Mouse (Mus musculus): ENCODE results near the gene Cachd1. TPM values are rescaled to one million over a fixed set of nuclear protein-coding genes. Genes with fewer than 3 reads are reported as not detected.

Cachd1 gene
- polyA plus RNA-seq, 1 experiment from 2014 or later: 31.1 TPM

DNA sequence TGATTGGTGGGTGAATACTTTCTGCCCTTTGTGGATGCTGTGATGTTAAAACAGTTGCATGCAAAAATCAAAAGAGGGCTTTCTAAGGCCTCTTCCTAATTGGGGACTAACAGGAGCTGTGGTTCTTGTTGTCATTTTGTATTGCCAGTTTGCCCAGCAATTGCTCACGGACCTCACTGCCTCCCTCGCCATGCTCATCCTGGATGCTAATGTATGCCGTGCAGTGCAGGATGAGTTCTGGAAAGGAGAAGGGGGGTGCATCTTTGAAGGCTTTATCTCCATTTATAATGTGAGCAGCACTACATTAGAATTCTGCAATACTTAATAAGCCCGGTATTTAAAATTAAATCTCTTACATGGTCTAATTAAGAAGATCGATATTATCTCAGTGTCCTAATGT lies 66.6 kb downstream of the Cachd1 start:
- H3K27me3 ChIP-seq (ENCODE audit: control insufficient read depth, insufficient read depth, low read depth, low read length): no peaks in the 10 kb centered on the region
- whole genome bisulfite sequencing: 11% methylated on average over 5 of the region's 5 CpGs
- H3K9me3 ChIP-seq (replicated peaks; ENCODE audit: control insufficient read depth, low read length, poor library complexity, severe bottlenecking): no peaks in the 10 kb centered on the region
- no peaks in the 10 kb centered on the region for H3K36me3 ChIP-seq (ENCODE audit: control insufficient read depth, insufficient read depth, low read length)
- peak; percentile 79 for ATAC-seq
- peaks cover 21% of the 10 kb centered on the region for H3K4me1 ChIP-seq (ENCODE audit: control insufficient read depth, insufficient read depth, low read length)
- H3K4me3 ChIP-seq (ENCODE audit: low read depth, low read length): no peak overlapping the region
- peak overlapping the region; percentile 70 for H3K27ac ChIP-seq (ENCODE audit: low read length)
- no peak overlapping the region for H3K9ac ChIP-seq (ENCODE audit: low read depth, low read length)
- peak overlapping the region; percentile 19; the same call in 1 of the 2 replicates for H3K4me2 ChIP-seq (ENCODE audit: low read length)

DNA sequence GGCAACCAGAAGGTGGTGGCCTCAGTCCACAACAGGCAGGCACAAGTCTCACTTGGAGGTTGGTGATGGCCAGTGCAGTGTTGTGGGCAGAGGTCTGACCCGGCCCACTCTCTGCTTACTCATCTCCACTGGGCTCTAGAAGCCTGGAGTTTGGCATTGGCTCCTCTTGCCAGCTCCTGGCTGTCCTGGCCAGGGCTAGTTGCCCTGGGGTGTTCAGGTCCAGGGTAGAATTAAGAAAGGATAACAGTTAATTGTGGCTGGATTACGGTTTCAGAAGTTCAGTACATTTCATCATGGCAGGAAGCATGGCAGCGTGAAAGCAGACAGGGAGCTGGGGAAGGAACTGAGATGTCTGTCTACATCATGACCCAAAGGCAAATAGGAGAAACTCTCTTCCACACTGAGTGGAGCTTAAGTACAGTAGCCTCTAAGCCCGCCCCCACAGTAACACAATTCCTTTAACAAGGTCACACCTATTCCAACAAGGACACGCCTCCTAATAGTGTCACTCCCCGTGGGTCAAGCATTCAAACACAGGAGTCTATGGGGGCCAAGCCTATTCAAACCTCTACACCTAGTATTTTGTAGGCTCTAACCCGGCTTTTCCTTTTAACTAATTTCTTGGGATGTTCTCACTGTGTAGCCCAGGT lies 74.5 kb downstream of the Cachd1 start:
- Histone ChIP-seq H3K4me1 (ENCODE audit: control insufficient read depth, insufficient read depth, low read length) (peaks cover 18% of the 10 kb centered on the region), H3K27me3 (ENCODE audit: control insufficient read depth, insufficient read depth, low read depth, low read length) (no peaks in the 10 kb centered on the region), H3K4me3 (ENCODE audit: low read depth, low read length) (no peak overlapping the region), H3K9me3 (replicated peaks; ENCODE audit: control insufficient read depth, low read length, poor library complexity, severe bottlenecking) (no peaks in the 10 kb centered on the region), H3K4me2 (ENCODE audit: low read length) (no peak overlapping the region), H3K27ac (ENCODE audit: low read length) (no peak overlapping the region), H3K9ac (ENCODE audit: low read depth, low read length) (no peak overlapping the region), H3K36me3 (ENCODE audit: control insufficient read depth, insufficient read depth, low read length) (no peaks in the 10 kb centered on the region)
- no peak; the same call in 1 of the 2 replicates for ATAC-seq
- WGBS: 81% methylated on average over 7 of the region's 7 CpGs

DNA sequence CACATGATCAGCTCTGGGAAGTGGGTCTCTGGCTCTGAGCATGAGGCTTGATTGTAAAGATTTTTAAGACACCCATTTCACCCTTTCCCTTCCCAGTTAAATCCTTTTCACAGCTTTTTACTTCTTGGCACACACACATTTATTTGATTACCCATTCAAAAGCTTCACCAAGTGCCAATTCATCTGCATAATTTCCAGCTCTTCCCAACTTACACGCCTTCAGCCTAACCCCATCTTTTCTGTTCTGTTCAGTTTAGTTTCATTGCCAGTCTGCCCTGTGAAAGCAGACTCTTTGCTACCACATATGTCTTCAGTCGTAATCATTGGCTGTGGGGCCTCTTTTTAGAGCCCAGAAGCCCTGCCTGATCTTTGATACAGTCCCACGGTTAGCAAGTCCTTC lies 76.0 kb downstream of the Cachd1 start:
- peak overlapping the region; percentile 36; the same call in 1 of the 2 replicates for H3K27ac ChIP-seq (ENCODE audit: low read length)
- H3K4me1 ChIP-seq (ENCODE audit: control insufficient read depth, insufficient read depth, low read length): peaks cover 24% of the 10 kb centered on the region

DNA sequence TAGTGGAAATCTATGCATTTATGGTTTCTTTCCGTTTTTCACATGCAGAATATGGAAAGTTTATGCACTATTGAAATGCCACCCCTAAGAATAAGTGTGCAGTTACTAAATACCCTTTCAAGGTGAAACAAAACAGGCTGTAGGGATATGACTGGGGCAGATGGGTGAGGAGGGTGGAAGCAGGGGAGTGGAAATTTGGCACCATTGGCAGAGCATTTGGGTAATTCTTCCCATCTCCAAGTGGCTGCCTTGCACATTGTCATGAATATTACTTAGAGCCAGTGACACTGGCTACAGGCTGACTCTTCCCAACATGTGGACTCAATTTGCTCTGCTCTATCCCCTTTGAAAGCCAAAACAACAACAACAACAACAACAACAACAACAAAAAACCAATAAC lies 77.0 kb downstream of the Cachd1 start:
- no peak overlapping the region for H3K4me2 ChIP-seq (ENCODE audit: low read length)
- no peaks in the 10 kb centered on the region for H3K9me3 ChIP-seq (replicated peaks; ENCODE audit: control insufficient read depth, low read length, poor library complexity, severe bottlenecking)
- no peaks in the 10 kb centered on the region for H3K27me3 ChIP-seq (ENCODE audit: control insufficient read depth, insufficient read depth, low read depth, low read length)
- ATAC-seq: no peak
- no peak overlapping the region for H3K27ac ChIP-seq (ENCODE audit: low read length)
- no peaks in the 10 kb centered on the region for H3K36me3 ChIP-seq (ENCODE audit: control insufficient read depth, insufficient read depth, low read length)
- H3K4me3 ChIP-seq (ENCODE audit: low read depth, low read length): no peak overlapping the region
- no peak overlapping the region for H3K9ac ChIP-seq (ENCODE audit: low read depth, low read length)
- peaks cover 28% of the 10 kb centered on the region for H3K4me1 ChIP-seq (ENCODE audit: control insufficient read depth, insufficient read depth, low read length)
- WGBS: 69% methylated on average over 1 of the region's 1 CpGs

More for the DNA sequence above, 76.0 kb downstream of the Cachd1 start:
- no peak overlapping the region for H3K9ac ChIP-seq (ENCODE audit: low read depth, low read length)
- ATAC-seq: no peak
- no peaks in the 10 kb centered on the region for H3K36me3 ChIP-seq (ENCODE audit: control insufficient read depth, insufficient read depth, low read length)
- H3K9me3 ChIP-seq (replicated peaks; ENCODE audit: control insufficient read depth, low read length, poor library complexity, severe bottlenecking): no peaks in the 10 kb centered on the region
- no peaks in the 10 kb centered on the region for H3K27me3 ChIP-seq (ENCODE audit: control insufficient read depth, insufficient read depth, low read depth, low read length)
- H3K4me3 ChIP-seq (ENCODE audit: low read depth, low read length): no peak overlapping the region
- WGBS: 47% methylated on average over 3 of the region's 3 CpGs
- no peak overlapping the region for H3K4me2 ChIP-seq (ENCODE audit: low read length)

DNA sequence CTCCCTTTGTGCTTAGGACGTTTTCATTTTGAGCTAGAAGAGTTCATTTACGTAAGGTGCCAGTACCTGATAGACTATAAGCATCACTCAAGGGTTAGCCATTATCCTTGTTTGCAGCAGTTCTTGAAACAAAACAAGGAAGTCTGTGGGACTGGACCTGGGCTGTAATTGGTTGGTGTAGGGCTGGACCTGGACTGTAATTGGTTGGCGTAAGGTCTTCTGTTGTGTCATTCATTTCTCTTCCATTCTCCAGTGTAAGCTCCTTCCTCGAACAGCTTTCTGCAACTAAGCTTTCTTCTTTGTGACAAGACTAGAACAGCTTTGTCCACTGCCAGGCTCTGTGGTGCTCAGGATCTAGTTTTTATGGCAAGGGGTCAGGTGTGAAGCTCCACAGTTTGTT lies 78.9 kb downstream of the Cachd1 start:
- no peaks in the 10 kb centered on the region for H3K36me3 ChIP-seq (ENCODE audit: control insufficient read depth, insufficient read depth, low read length)
- H3K9ac ChIP-seq (ENCODE audit: low read depth, low read length): no peak overlapping the region
- ATAC-seq: peak; percentile 59
- WGBS: 60% methylated on average over 4 of the region's 4 CpGs
- H3K27ac ChIP-seq (ENCODE audit: low read length): peak overlapping the region; percentile 14; the same call in 1 of the 2 replicates
- peaks cover 28% of the 10 kb centered on the region for H3K4me1 ChIP-seq (ENCODE audit: control insufficient read depth, insufficient read depth, low read length)
- no peak overlapping the region; the same call in 1 of the 2 replicates for H3K4me2 ChIP-seq (ENCODE audit: low read length)
- no peaks in the 10 kb centered on the region for H3K27me3 ChIP-seq (ENCODE audit: control insufficient read depth, insufficient read depth, low read depth, low read length)
- H3K4me3 ChIP-seq (ENCODE audit: low read depth, low read length): no peak overlapping the region
- no peaks in the 10 kb centered on the region for H3K9me3 ChIP-seq (replicated peaks; ENCODE audit: control insufficient read depth, low read length, poor library complexity, severe bottlenecking)

DNA sequence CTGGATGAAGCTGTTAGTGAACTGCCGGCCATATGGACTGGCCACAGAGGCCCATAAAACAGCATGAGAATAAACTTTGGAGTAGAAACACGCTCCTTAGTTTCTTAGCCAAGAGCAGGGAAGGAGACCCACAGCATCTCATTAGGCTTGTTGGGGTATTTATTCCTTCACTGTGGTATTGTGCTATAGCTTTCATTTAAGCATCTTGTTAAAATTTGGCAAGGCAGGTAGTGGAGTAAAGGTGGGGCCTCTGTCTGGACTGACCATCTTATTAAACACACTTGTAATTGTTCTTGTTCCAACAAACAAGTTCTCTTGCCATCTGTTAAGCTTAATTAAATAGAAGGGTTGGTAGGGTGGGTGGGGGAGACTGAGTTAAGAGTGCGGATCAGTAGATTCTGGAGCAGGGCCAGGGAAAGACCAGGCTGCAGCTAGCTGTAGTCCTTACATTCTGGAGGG lies 81.0 kb downstream of the Cachd1 start:
- H3K4me2 ChIP-seq (ENCODE audit: low read length): no peak overlapping the region
- H3K9me3 ChIP-seq (replicated peaks; ENCODE audit: control insufficient read depth, low read length, poor library complexity, severe bottlenecking): no peaks in the 10 kb centered on the region
- 46% methylated on average over 3 of the region's 3 CpGs for WGBS
- no peaks in the 10 kb centered on the region for H3K27me3 ChIP-seq (ENCODE audit: control insufficient read depth, insufficient read depth, low read depth, low read length)
- no peak for ATAC-seq
- no peak overlapping the region for H3K27ac ChIP-seq (ENCODE audit: low read length)
- H3K9ac ChIP-seq (ENCODE audit: low read depth, low read length): no peak overlapping the region
- no peak overlapping the region for H3K4me3 ChIP-seq (ENCODE audit: low read depth, low read length)
- no peaks in the 10 kb centered on the region for H3K36me3 ChIP-seq (ENCODE audit: control insufficient read depth, insufficient read depth, low read length)
- H3K4me1 ChIP-seq (ENCODE audit: control insufficient read depth, insufficient read depth, low read length): peaks cover 24% of the 10 kb centered on the region

DNA sequence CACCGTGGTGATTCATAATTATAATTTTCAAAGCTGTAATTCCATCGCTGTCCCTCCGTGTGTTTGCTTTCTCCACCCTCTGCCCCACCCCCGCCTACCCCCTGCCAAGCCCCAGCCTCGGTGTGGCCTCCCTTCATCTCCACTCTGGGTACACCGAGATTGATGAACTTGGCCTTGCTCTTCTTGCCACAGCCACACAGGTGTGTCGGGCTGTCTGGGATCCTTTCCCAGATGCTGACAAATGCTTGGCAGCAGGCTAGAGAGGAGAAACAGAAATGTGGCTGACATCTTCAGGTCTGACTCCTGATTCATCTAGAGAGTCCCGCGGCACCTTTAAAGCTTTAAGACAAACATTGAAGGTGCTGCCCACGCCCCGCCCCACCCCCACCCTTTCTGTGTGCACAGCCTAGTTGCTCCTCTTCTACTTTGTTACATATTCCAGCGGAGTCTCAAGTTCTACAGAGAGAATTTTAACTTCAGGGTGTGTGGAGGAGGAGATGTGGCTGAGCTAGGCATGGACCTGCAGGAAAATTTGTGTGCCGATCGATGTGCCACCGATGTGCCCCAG lies 87.5 kb downstream of the Cachd1 start:
- H3K9me3 ChIP-seq (replicated peaks; ENCODE audit: control insufficient read depth, low read length, poor library complexity, severe bottlenecking): no peaks in the 10 kb centered on the region
- peaks cover 20% of the 10 kb centered on the region for H3K4me1 ChIP-seq (ENCODE audit: control insufficient read depth, insufficient read depth, low read length)
- WGBS: 53% methylated on average over 15 of the region's 15 CpGs
- no peak for ATAC-seq
- no peak overlapping the region for H3K27ac ChIP-seq (ENCODE audit: low read length)
- no peak overlapping the region for H3K4me2 ChIP-seq (ENCODE audit: low read length)
- H3K4me3 ChIP-seq (ENCODE audit: low read depth, low read length): no peak overlapping the region
- no peaks in the 10 kb centered on the region for H3K27me3 ChIP-seq (ENCODE audit: control insufficient read depth, insufficient read depth, low read depth, low read length)
- H3K36me3 ChIP-seq (ENCODE audit: control insufficient read depth, insufficient read depth, low read length): no peaks in the 10 kb centered on the region
- no peak overlapping the region for H3K9ac ChIP-seq (ENCODE audit: low read depth, low read length)

DNA sequence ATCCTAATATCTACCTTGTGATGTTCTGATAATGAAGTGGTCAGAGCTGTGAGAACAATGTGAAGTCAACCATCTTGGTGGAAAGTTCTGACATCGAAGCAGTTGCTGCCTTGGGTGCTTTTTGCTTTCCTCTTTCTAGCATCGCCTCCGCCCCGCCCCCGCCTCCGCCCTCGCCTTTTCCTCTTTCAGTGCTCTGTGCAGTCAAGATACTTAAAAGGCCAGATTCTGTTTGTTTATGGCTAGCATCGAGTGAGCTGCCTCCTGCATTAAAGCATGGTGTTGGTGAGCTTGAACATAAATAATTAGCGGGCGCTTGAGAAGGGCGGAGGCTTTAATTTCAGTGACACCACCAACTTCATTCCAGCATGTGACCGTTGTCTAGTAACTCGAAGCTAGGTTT lies 88.9 kb downstream of the Cachd1 start:
- Histone ChIP-seq H3K4me3 (ENCODE audit: low read depth, low read length) (no peak overlapping the region), H3K27ac (ENCODE audit: low read length) (no peak overlapping the region), H3K4me2 (ENCODE audit: low read length) (peak overlapping the region; percentile 21), H3K4me1 (ENCODE audit: control insufficient read depth, insufficient read depth, low read length) (peaks cover 22% of the 10 kb centered on the region), H3K27me3 (ENCODE audit: control insufficient read depth, insufficient read depth, low read depth, low read length) (no peaks in the 10 kb centered on the region), H3K9ac (ENCODE audit: low read depth, low read length) (no peak overlapping the region), H3K9me3 (replicated peaks; ENCODE audit: control insufficient read depth, low read length, poor library complexity, severe bottlenecking) (no peaks in the 10 kb centered on the region), H3K36me3 (ENCODE audit: control insufficient read depth, insufficient read depth, low read length) (no peaks in the 10 kb centered on the region)
- no peak for ATAC-seq
- 8% methylated on average over 13 of the region's 13 CpGs for WGBS

DNA sequence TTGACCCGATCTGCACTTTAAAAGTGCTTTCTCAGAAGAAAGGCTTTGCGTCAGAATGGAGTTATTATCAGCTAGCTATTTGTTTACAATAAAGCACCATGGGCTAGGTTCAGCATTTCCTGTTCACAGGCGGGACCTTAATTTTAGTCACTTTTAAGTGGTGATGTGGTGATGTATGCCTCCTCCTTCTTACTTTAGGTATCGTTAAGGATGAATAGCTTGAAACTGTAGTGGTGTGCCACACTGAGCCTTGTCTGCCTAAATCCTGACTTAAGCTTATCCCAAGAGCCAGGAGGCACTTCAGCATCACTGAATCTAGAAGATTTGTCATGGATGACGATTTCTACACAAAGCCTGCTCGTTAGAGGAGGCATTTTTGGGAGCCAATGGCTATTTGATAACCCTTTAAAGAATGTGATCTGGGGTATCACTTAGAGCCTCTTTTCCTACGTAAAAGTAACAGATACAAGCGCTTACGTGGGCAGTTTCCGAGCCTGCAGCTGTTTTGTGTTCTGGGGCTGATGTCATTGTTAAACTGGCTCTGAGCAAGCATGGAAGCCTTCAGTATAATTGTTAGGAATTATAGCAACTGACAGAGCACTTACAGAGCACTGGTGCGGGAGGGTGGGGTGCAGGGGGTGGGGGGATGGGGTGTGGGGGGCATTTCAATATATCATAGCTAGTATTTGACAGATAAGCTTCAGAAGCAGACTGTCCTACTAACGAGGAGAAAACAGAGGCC lies 89.7 kb downstream of the Cachd1 start:
- no peak overlapping the region for H3K27ac ChIP-seq (ENCODE audit: low read length)
- no peaks in the 10 kb centered on the region for H3K27me3 ChIP-seq (ENCODE audit: control insufficient read depth, insufficient read depth, low read depth, low read length)
- H3K4me1 ChIP-seq (ENCODE audit: control insufficient read depth, insufficient read depth, low read length): peaks cover 22% of the 10 kb centered on the region
- H3K4me3 ChIP-seq (ENCODE audit: low read depth, low read length): no peak overlapping the region
- ATAC-seq: 0 out of 2 replicates have a peak, but pooled peaks have one; percentile 52
- H3K36me3 ChIP-seq (ENCODE audit: control insufficient read depth, insufficient read depth, low read length): no peaks in the 10 kb centered on the region
- no peaks in the 10 kb centered on the region for H3K9me3 ChIP-seq (replicated peaks; ENCODE audit: control insufficient read depth, low read length, poor library complexity, severe bottlenecking)
- no peak overlapping the region for H3K9ac ChIP-seq (ENCODE audit: low read depth, low read length)
- peak overlapping the region; percentile 21; the same call in 1 of the 2 replicates for H3K4me2 ChIP-seq (ENCODE audit: low read length)
- 19% methylated on average over 12 of the region's 12 CpGs for WGBS
